Mouse (Mus musculus): Measurements from ENCODE around the gene Prmt9.

Prmt9 gene

GRCm38 (mm10) chr8:77524906-77525305, 24.3 kb upstream of the Prmt9 start:
- in situ Hi-C loops (cut with MboI, MseI), result loop anchor here in 1 of 2 experiments (5.0 kb wide), 1 partner anchor 103 kb away; no protein-coding TSS in a partner anchor

DNA sequence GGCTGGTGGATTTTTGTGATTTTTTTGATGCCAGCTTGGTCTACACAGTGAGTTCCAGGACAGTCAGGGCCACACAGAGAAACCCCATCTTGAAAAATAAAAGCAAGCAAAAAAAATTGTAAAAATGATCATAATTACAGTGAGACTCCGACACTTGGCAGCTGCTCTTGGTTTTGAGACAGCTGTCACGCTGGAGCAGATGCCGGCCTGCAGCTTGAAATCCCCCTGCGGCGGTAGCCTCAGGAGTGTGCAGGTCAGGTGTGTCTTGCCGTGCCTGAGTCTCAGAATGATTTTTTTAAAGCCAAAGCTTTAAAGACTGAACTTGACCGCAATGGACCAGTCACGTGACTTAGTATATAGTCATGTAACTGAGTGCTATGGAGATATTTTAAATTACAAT, 23.1 kb upstream of the Prmt9 start:
- in situ Hi-C loops (cut with MboI, MseI), result no loop called here

- in situ Hi-C loops (cut with MboI, MseI), result loop anchor here in 1 of 2 experiments (10.0 kb wide), 1 partner anchor 60 kb away; no protein-coding TSS in a partner anchor
These were observed 14.7 kb upstream of the Prmt9 start for GRCm38 (mm10) chr8:77534358-77534992.

DNA sequence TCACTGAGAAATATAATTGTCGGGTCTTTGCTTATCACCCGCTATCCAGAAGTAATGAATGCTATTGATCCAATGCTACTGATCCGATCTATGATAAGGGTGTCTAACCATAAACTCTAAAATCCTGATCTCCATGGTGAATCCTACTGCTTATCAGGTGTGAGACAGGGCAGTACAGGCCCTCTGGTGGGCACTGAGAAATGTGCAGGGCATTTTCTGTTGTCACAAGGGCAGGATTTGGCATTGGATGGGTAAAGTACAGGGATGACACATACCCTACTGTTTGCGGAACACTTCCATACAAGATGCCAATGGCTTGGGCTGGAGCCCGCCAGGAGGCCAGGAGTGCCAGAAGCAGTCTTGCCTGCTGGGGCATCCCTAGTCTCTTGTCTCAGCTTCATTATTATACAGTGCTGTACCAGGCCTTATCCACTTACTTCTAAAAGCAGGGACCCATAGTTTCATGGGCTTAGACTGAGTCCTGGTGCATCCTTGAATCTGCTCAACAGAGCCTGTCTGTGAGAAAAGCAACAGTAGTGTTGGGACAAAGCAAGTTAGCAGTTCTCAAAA, 14.1 kb upstream of the Prmt9 start:
- in situ Hi-C loops (cut with MboI, MseI), result loop anchor here (5.0 to 10.0 kb wide), 2 partner anchors 60 to 113 kb away; no protein-coding TSS in a partner anchor

DNA sequence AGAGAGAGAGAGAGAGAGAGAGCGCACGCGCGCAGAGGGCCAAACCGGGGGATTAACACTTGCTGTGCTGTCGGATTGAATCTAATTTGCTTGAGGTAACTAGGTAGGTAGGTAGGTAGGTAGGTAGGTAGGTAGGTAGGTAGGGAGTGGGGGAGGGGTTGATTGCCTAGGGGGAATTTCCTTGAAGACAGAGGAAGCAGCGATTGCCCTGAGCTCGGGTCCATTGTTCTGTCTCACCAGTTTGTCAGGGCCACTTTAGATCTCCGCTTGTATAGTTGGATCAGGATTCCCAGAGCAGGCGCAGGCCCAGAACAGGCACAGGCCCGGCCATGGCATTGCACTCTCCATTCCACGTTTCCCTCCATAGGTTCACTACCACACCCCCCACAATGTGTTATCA, 12.4 kb upstream of the Prmt9 start:
- in situ Hi-C loops (cut with MboI, MseI), result loop anchor here (5.0 to 10.0 kb wide), 2 partner anchors 58 to 115 kb away; no protein-coding TSS in a partner anchor

DNA sequence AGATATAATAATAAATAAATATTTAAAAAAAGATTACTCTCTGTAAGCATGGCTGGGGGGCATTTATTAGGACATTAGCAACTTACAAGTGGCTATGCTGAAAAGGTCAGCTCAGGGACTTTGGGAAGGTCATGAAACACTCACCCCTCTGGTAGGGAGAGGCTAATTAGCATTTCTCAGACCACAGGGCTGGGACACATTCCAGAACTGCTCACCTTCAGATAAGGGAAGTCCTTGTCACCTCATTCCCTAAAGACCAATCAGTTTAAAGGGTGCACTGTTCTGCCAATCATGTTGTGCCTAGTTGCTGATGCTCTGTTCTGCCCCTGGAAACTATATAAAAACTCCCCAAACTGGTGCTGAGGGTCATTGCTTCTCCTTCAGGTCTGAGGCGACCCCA, 10.9 kb upstream of the Prmt9 start:
- in situ Hi-C loops (cut with MboI, MseI), result loop anchor here (5.0 to 10.0 kb wide), 2 partner anchors 57 to 116 kb away; no protein-coding TSS in a partner anchor

GRCm38 (mm10) chr8:77543152-77543777, 5.9 kb upstream of the Prmt9 start:
- in situ Hi-C loops (cut with MboI, MseI), result loop anchor here in 1 of 2 experiments (10.0 kb wide), 1 partner anchor 128 kb away; no protein-coding TSS in a partner anchor

- in situ Hi-C loops (cut with MboI, MseI), result loop anchor here in 1 of 2 experiments (10.0 kb wide), 1 partner anchor 130 kb away; no protein-coding TSS in a partner anchor
These were observed 4.8 kb upstream of the Prmt9 start for GRCm38 (mm10) chr8:77544428-77544827.

- in situ Hi-C loops (cut with MboI, MseI), result loop anchor here in 1 of 2 experiments (10.0 kb wide), 1 partner anchor 131 kb away; no protein-coding TSS in a partner anchor
These were observed 3.6 kb upstream of the Prmt9 start for GRCm38 (mm10) chr8:77545616-77546015.

DNA sequence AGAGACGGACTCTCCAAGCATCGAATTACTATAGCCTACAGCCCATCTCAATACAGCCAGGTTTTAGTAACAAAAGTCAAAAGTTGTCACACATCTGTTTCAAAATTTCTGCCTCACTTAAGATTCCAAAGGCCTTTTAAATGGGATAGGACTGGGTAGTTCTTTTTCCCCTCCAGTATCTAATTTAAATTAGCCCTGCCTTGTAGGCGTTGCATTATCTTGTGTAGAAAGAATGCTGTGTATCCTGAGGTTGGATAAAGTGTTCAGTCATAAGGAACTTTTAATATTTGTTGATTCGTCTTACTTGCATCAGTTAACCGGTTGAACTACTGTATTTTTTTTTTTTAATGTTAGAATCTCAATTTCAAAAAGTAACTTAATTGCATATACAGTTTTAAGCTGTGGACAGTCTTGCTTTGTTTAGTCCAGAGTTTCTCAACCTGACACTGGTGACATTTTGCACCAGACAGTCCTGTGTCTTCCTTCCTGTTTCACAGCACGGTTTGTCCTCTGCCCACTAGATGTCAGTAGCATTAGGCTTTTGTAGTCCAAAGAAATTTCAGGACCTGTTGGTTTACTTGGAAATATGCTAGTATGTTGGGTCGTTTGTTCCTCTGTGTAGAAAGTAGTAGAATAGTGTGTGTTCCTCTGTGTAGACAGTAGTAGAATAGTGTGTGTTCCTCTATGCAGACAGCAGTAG, 834 bp downstream of the Prmt9 start:
- in situ Hi-C loops (cut with MboI, MseI), result loop anchor here in 1 of 2 experiments (10.0 kb wide), 1 partner anchor 135 kb away; no protein-coding TSS in a partner anchor

- in situ Hi-C loops (cut with MboI, MseI), result no loop called here
These were observed 3.3 kb downstream of the Prmt9 start for GRCm38 (mm10) chr8:77552491-77552890.

DNA sequence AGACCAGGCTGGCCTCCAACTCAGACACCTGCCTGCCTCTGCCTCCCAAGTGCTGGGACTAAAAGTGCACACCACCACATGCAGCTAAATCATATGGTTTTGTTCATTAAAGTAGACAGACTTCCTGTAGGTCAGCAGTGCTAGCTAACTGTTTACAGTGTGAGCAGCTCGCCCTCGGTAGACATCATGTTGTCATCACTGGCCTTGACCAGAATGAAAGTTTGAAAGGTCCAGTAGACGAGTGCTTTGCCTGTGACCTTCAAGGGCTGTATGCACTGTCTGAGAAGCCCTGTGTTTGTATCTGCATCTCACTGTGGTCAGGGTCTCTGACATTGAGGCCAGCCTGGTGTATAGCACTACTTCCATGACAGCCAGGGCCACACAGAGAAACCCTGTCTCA, 12.2 kb downstream of the Prmt9 start:
- in situ Hi-C loops (cut with MboI, MseI), result no loop called here

GRCm38 (mm10) chr8:77574229-77574628, 25.0 kb downstream of the Prmt9 start:
- in situ Hi-C loops (cut with MboI, MseI), result no loop called here

GRCm38 (mm10) chr8:77577674-77578073, 28.5 kb downstream of the Prmt9 start:
- in situ Hi-C loops (cut with MboI, MseI), result no loop called here

DNA sequence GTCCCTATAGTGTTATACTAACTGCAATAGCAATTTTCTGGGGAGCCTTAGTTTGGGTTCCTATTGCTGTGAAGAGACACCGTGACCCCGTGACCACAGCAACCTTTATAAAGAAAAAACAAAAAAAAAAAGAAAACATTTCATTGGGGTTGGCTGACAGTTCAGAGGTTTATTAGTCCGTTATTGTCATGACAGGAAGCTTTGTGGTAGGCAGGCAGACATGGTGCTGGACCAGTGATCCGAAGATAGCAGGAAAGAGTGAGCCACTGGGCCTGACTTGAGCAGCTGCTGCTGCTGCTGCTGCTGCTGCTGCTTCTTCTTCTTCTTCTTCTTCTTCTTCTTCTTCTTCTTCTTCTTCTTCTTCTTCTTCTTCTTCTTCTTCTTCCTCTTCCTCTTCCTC, 35.0 kb downstream of the Prmt9 start:
- in situ Hi-C loops (cut with MboI, MseI), result loop anchor here in 1 of 2 experiments (10.0 kb wide), 1 partner anchor 499 kb away; no protein-coding TSS in a partner anchor

- in situ Hi-C loops (cut with MboI, MseI), result loop anchor here (5.0 to 25.0 kb wide), 3 partner anchors 187 to 1665 kb away; no protein-coding TSS in a partner anchor
These were observed 60.4 kb downstream of the Prmt9 start for GRCm38 (mm10) chr8:77609621-77610020.

- in situ Hi-C loops (cut with MboI, MseI), result loop anchor here (5.0 to 25.0 kb wide), 3 partner anchors 188 to 1664 kb away; no protein-coding TSS in a partner anchor
These were observed 61.3 kb downstream of the Prmt9 start, which contains the start of gene Tmem184c for GRCm38 (mm10) chr8:77610374-77610969. Gene Tmem184c, minus strand, starts transcription at chr8:77610698.

DNA sequence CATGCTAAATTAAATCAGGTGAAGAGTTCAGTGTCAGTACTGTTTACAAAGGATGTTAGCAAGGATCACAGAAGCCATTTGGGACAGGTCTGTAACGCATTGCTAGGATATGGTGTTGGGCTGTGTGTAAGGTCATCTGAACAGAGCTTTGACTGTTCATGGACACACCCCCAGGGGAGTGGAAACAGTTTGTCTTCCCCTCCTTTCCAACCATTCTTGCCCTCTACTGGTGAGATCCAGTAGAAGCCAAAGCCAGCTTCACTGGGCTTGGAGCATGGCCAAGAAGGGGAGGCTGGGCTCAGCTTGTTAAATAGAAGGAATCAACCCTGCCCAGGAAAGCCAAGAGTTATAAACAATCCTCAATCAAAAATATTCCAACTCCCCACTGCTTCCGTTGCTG, 68.7 kb downstream of the Prmt9 start:
- in situ Hi-C loops (cut with MboI, MseI), result loop anchor here (10.0 to 25.0 kb wide), 2 partner anchors 869 to 1657 kb away; no protein-coding TSS in a partner anchor

GRCm38 (mm10) chr8:77623677-77624209, 74.5 kb downstream of the Prmt9 start:
- in situ Hi-C loops (cut with MboI, MseI), result loop anchor here in 1 of 2 experiments (25.0 kb wide), 1 partner anchor 864 kb away; no protein-coding TSS in a partner anchor

DNA sequence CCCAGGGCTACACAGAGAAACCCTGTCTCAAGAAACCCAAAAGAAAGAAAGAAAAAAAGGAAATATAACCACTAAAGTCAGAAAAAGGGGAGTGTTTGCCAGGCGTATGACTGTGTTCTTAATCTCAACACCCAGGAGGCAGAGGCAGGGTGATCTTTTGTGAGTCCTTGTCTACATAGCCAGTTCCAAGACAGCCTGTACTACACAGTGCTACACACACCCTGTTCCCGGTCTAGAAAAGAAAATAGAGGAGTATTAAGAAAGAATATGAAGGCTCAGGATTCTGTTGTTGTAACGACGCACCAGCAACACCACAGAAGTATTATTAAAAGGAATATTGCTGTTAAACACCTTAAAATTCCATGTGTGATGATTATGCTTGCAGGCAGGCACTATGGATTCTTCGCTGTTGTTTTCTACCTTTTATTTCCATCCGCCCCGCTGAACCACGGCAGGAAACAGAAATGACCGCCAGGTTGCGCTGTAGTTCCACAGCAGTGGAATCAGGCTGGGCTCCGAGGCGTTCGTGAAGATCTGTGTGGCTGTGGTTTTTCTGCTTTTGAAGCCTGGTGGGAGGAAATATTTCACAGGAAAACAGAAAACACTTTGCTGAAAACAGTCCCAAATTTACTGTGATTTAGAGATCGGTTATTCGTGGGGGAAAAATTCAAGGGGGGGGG, 80.8 kb downstream of the Prmt9 start:
- in situ Hi-C loops (cut with MboI, MseI), result loop anchor here (5.0 kb wide), 1 partner anchor 372 kb away; no protein-coding TSS in a partner anchor

All from T-helper 17 cell (primary cell).